Mouse (Mus musculus) bone marrow, adult 2 months (tissue): ENCODE results near the gene Sap30.

Source experiments
- CTCF ChIP-seq: fragments of 200-500 bp; IDR thresholded peaks from 2 replicates; pipeline ENCODE4 v1.5.1; 2011; ENCODE audit warnings: low read length, control low read depth; ENCODE audit not compliant: control insufficient read depth, insufficient read depth
- POLR2A ChIP-seq: fragments of 200-500 bp; IDR thresholded peaks from 2 replicates; pipeline ENCODE4 v1.6.1; 2011; ENCODE audit warnings: low read depth, mild to moderate bottlenecking, control low read depth, low read length, borderline replicate concordance; ENCODE audit not compliant: control insufficient read depth

GRCm38 (mm10) chr8:57462839-57463238 is 24.8 kb downstream of the Sap30 start:
- no peak for TF ChIP-seq CTCF
- TF ChIP-seq POLR2A = no peak
